Mouse (Mus musculus): Measurements from ENCODE around the gene Pilra. TPM values are rescaled to one million over a fixed set of nuclear protein-coding genes. Genes with fewer than 3 reads are reported as not detected.

The Pilra gene
- polyA plus RNA-seq, 2 experiments = 1.5 to 2.2 TPM

DNA sequence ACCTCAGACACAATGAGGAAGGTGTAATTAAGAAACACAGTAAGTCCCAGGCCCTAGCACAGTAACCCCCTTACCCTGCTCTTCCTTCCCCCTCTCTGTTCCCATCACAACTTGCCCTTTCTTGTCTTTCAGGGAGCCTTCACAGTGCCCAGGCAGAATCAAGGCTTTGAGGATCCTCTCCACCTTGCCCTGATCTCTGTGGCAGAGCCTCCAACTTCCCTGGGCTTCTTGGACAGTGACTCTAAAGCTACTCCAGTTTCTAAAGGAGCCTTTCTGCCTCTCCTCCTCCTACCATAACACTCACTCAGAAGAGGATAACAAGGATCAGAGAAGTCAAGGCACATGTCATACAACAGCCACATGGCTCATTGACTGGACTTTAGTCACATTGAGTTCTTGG is 530 bp upstream of the Pilra start:
- H3K4me3 ChIP-seq (ENCODE audit: insufficient read depth in 1 of 2, low read depth in 2 of 2, low read length in 2 of 2) = no peak overlapping the region
- no peaks in the 10 kb centered on the region for H3K36me3 ChIP-seq (replicated peaks; ENCODE audit: control insufficient read depth, insufficient read depth, low read depth)
- H3K27me3 ChIP-seq (ENCODE audit: control insufficient read depth, insufficient read depth, low read length) = no peaks in the 10 kb centered on the region
- no peak overlapping the region for H3K27ac ChIP-seq
- no peak for DNase-seq (ENCODE audit: low read depth in 3 of 3, low spot score in 3 of 3)
- no peaks in the 10 kb centered on the region for H3K9me3 ChIP-seq (ENCODE audit: control insufficient read depth, low read length)
- H3K4me2 ChIP-seq (ENCODE audit: low read depth) = no peak overlapping the region
- no peak overlapping the region for H3K9ac ChIP-seq (replicated peaks)
- TF ChIP-seq EP300 (IDR thresholded peaks at IDR 0.05; ENCODE audit: low read depth) (no peak), CTCF (IDR thresholded peaks at IDR 0.05; ENCODE audit: low read depth) (no peak)
- H3K4me1 ChIP-seq (replicated peaks; ENCODE audit: control insufficient read depth in 2 of 2, insufficient read depth in 2 of 2, low read length in 1 of 2) = no peaks in the 10 kb centered on the region
- ATAC-seq (ENCODE audit: insufficient read depth) = no peak

DNA sequence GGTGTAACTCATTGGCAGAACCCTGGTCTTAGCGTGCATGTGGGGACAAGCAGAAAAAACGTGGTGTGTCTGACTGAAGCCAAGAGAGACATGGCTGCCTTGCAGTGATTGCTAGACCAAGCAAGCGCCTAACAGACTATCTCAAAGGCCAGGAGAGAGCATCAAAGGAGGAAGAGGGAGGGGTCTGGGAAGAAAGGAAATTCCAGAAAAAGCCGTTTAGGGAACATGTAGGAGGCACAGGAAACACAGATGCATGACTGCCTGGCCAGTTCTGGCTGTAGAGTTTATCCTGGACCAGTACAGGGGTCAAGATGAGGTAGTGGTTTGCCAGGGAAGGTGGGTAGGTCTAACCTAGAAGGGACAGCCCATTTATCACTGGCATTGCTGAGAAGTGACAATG is 2.6 kb downstream of the Pilra start:
- Histone ChIP-seq H3K27me3 (ENCODE audit: control insufficient read depth, insufficient read depth, low read length) (no peaks in the 10 kb centered on the region), H3K9ac (replicated peaks) (no peak overlapping the region), H3K4me2 (ENCODE audit: low read depth) (no peak overlapping the region), H3K27ac (no peak overlapping the region), H3K9me3 (ENCODE audit: control insufficient read depth, low read length) (no peaks in the 10 kb centered on the region), H3K36me3 (replicated peaks; ENCODE audit: control insufficient read depth, insufficient read depth, low read depth) (no peaks in the 10 kb centered on the region), H3K4me1 (replicated peaks; ENCODE audit: control insufficient read depth in 2 of 2, insufficient read depth in 2 of 2, low read length in 1 of 2) (peaks cover 0 to 4% of the 10 kb centered on the region in 2 experiments; a peak in 2 of 4 replicates), H3K4me3 (ENCODE audit: insufficient read depth in 1 of 2, low read depth in 2 of 2, low read length in 2 of 2) (no peak overlapping the region)
- DNase-seq (ENCODE audit: low read depth in 3 of 3, low spot score in 3 of 3) = no peak
- no peak for TF ChIP-seq EP300 (IDR thresholded peaks at IDR 0.05; ENCODE audit: low read depth)
- 40% methylated on average over 4 of the region's 4 CpGs for WGBS (ENCODE audit: insufficient replicate concordance)
- ATAC-seq (ENCODE audit: insufficient read depth) = no peak

GRCm38 (mm10) chr5:137831506-137831905 is 4.6 kb downstream of the Pilra start:
- WGBS (ENCODE audit: insufficient replicate concordance) = 39% methylated on average over 6 of the region's 6 CpGs
- Histone ChIP-seq H3K27me3 (ENCODE audit: control insufficient read depth, insufficient read depth, low read length) (no peaks in the 10 kb centered on the region), H3K4me3 (ENCODE audit: insufficient read depth in 1 of 2, low read depth in 2 of 2, low read length in 2 of 2) (no peak overlapping the region), H3K36me3 (replicated peaks; ENCODE audit: control insufficient read depth, insufficient read depth, low read depth) (no peaks in the 10 kb centered on the region), H3K9ac (replicated peaks) (no peak overlapping the region), H3K9me3 (ENCODE audit: control insufficient read depth, low read length) (no peaks in the 10 kb centered on the region), H3K27ac (no peak overlapping the region), H3K4me1 (replicated peaks; ENCODE audit: control insufficient read depth in 2 of 2, insufficient read depth in 2 of 2, low read length in 1 of 2) (peaks cover 0 to 4% of the 10 kb centered on the region in 2 experiments; a peak in 2 of 4 replicates), H3K4me2 (ENCODE audit: low read depth) (no peak overlapping the region)
- DNase-seq (ENCODE audit: low read depth in 3 of 3, low spot score in 3 of 3) = no peak
- ATAC-seq (ENCODE audit: insufficient read depth) = no peak
- TF ChIP-seq CTCF (IDR thresholded peaks at IDR 0.05; ENCODE audit: low read depth) = no peak
- TF ChIP-seq EP300 (IDR thresholded peaks at IDR 0.05; ENCODE audit: low read depth) = no peak

DNA sequence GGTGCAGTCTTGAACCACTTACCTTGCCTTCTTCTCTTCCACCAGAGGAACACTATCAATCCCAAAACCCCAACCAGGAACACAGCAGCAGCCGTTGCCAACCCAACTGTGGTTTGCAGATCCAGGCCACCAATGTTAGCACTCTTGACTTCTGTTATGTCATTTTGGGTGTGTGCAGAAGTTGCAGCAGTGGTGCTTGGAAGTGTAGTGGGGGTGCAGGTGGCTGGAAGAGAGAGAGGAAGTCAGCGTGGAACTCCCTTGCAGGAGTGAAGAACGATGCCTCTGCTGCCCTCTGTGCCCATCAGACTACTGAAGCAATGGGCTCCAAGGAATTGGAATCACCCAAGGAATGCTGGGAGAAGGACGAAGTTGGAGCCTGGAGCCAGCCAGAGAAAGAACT is 5.0 kb downstream of the Pilra start:
- Histone ChIP-seq H3K27ac (no peak overlapping the region), H3K9ac (replicated peaks) (no peak overlapping the region), H3K9me3 (ENCODE audit: control insufficient read depth, low read length) (no peaks in the 10 kb centered on the region), H3K27me3 (ENCODE audit: control insufficient read depth, insufficient read depth, low read length) (no peaks in the 10 kb centered on the region), H3K4me3 (ENCODE audit: insufficient read depth in 1 of 2, low read depth in 2 of 2, low read length in 2 of 2) (no peak overlapping the region), H3K4me2 (ENCODE audit: low read depth) (no peak overlapping the region), H3K4me1 (replicated peaks; ENCODE audit: control insufficient read depth in 2 of 2, insufficient read depth in 2 of 2, low read length in 1 of 2) (peaks cover 0 to 4% of the 10 kb centered on the region in 2 experiments; a peak in 2 of 4 replicates), H3K36me3 (replicated peaks; ENCODE audit: control insufficient read depth, insufficient read depth, low read depth) (no peaks in the 10 kb centered on the region)
- no peak for TF ChIP-seq EP300 (IDR thresholded peaks at IDR 0.05; ENCODE audit: low read depth)
- TF ChIP-seq CTCF (IDR thresholded peaks at IDR 0.05; ENCODE audit: low read depth) = no peak
- no peak for DNase-seq (ENCODE audit: low read depth in 3 of 3, low spot score in 3 of 3)
- 41% methylated on average over 4 of the region's 4 CpGs for WGBS (ENCODE audit: insufficient replicate concordance)
- ATAC-seq (ENCODE audit: insufficient read depth) = no peak

GRCm38 (mm10) chr5:137830238-137830637 is 5.8 kb downstream of the Pilra start:
- no peaks in the 10 kb centered on the region for H3K27me3 ChIP-seq (ENCODE audit: control insufficient read depth, insufficient read depth, low read length)
- H3K9ac ChIP-seq (replicated peaks) = no peak overlapping the region
- peaks cover 0 to 6% of the 10 kb centered on the region in 2 experiments; a peak in 2 of 4 replicates for H3K4me1 ChIP-seq (replicated peaks; ENCODE audit: control insufficient read depth in 2 of 2, insufficient read depth in 2 of 2, low read length in 1 of 2)
- DNase-seq (ENCODE audit: low read depth in 3 of 3, low spot score in 3 of 3) = no peak
- no peak overlapping the region for H3K4me2 ChIP-seq (ENCODE audit: low read depth)
- no peaks in the 10 kb centered on the region for H3K36me3 ChIP-seq (replicated peaks; ENCODE audit: control insufficient read depth, insufficient read depth, low read depth)
- no peak overlapping the region for H3K27ac ChIP-seq
- H3K9me3 ChIP-seq (ENCODE audit: control insufficient read depth, low read length) = no peaks in the 10 kb centered on the region
- H3K4me3 ChIP-seq (ENCODE audit: insufficient read depth in 1 of 2, low read depth in 2 of 2, low read length in 2 of 2) = no peak overlapping the region
- TF ChIP-seq CTCF (IDR thresholded peaks at IDR 0.05; ENCODE audit: low read depth) (no peak), EP300 (IDR thresholded peaks at IDR 0.05; ENCODE audit: low read depth) (no peak)
- 44% methylated on average over 7 of the region's 7 CpGs for WGBS (ENCODE audit: insufficient replicate concordance)
- ATAC-seq (ENCODE audit: insufficient read depth) = no peak
